Mouse (Mus musculus) limb, embryonic 12.5 days (tissue): ENCODE measurements around the gene Olfr1261. TPM values are rescaled to one million over a fixed set of nuclear protein-coding genes. Genes with fewer than 3 reads are reported as not detected.

Experiments
- ATAC-seq: fragments of 200-750 bp; cut with Nextera tagmentation; 2 replicates; pipeline ENCODE4 v1.8.0; 2017; ENCODE audit warnings: low read depth, moderate TSS enrichment; ENCODE audit not compliant: insufficient number of reproducible peaks, insufficient read depth, low FRiP score, low TSS enrichment
- H3K27ac ChIP-seq: fragments of 300-500 bp; sonication (generic); 2 replicates; pipeline ENCODE4 v1.5.1; 2016; ENCODE audit warnings: mild to moderate bottlenecking, moderate library complexity
- H3K27me3 ChIP-seq: fragments of 300-500 bp; sonication (generic); 2 replicates; pipeline ENCODE4 v1.6.1; 2016; ENCODE audit warnings: mild to moderate bottlenecking, moderate library complexity
- H3K36me3 ChIP-seq: fragments of 300-500 bp; sonication (generic); 2 replicates; pipeline ENCODE4 v1.6.1; 2016; ENCODE audit warnings: mild to moderate bottlenecking, moderate library complexity
- H3K4me1 ChIP-seq: fragments of 300-500 bp; sonication (generic); replicated peaks from 2 replicates; pipeline ENCODE4 v1.6.1; 2016
- H3K4me2 ChIP-seq: fragments of 300-500 bp; sonication (generic); 2 replicates; pipeline ENCODE4 v1.6.1; 2016; ENCODE audit warnings: mild to moderate bottlenecking, moderate library complexity
- H3K4me3 ChIP-seq: fragments of 300-500 bp; sonication (generic); replicated peaks from 2 replicates; pipeline ENCODE4 v1.5.1; 2016; ENCODE audit warnings: mild to moderate bottlenecking
- H3K9ac ChIP-seq: fragments of 300-500 bp; sonication (generic); replicated peaks from 2 replicates; pipeline ENCODE4 v1.6.1; 2016; ENCODE audit warnings: mild to moderate bottlenecking, moderate library complexity
- H3K9me3 ChIP-seq: fragments of 300-500 bp; sonication (generic); 2 replicates; pipeline ENCODE4 v1.6.1; 2016; ENCODE audit warnings: mild to moderate bottlenecking, moderate library complexity
- WGBS: fragments of 180-500 bp; shearing (Covaris S2); methylation state at CpG from one replicate; pipeline ENCODE4 v1.1.7; 2016; 5-methylcytosine and 5-hydroxymethylcytosine counted together
- polyA plus RNA-seq: library from polyadenylated mRNA; unstranded; fragments of >200 nt; fragmentation: Nextera tagmentation; extraction: Ambion mirVana; gene quantifications from 2 replicates; pipeline ENCODE4 v1.2.1, GENCODE M21; 2016

Olfr1261 gene
- polyA plus RNA-seq, result not detected in 2 replicates

DNA sequence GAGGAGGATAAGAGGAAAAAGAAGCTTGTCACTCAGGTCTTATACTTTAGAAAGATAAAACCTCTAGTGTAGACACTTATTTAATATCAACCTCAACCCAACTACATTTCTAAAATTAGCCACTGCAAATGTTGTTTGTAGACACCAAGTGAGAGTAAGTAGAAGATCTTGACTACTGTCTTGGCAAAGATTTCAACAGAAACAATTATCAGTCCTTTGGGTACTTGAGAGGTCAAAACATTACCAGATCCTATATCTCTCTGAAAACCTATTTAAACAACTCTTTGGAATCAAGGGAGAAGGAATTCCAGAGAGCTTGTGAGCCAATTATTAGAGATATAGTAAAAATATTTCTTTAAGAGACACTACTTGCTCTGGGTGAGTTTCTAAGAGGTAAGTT lies at the start of gene Olfr1261:
Gene Olfr1261, plus strand, starts transcription at position 301 of the 400 bp plus-strand sequence.
- no peaks in the 10 kb centered on the region for H3K27me3 ChIP-seq
- H3K9ac ChIP-seq, result no peak within 1 kb of the TSS
- no peak within 1 kb of the TSS for H3K4me2 ChIP-seq
- ATAC-seq, result no peak
- H3K36me3 ChIP-seq, result no peaks in the 10 kb centered on the region
- no peak within 1 kb of the TSS for H3K4me3 ChIP-seq
- H3K4me1 ChIP-seq, result no peaks in the 10 kb centered on the region
- H3K27ac ChIP-seq, result no peak within 1 kb of the TSS
- H3K9me3 ChIP-seq, result no peaks in the 10 kb centered on the region

GRCm38 (mm10) chr2:89948564-89948963 lies 42.5 kb upstream of the Olfr1261 start, which contains the start of gene Olfr1259:
Gene Olfr1259, minus strand, starts transcription at chr2:89948664.
- Histone ChIP-seq H3K9me3 (no peaks in the 10 kb centered on the region), H3K9ac (no peak within 1 kb of the TSS), H3K36me3 (no peaks in the 10 kb centered on the region), H3K27me3 (no peaks in the 10 kb centered on the region), H3K4me3 (no peak within 1 kb of the TSS), H3K4me2 (no peak within 1 kb of the TSS), H3K27ac (no peak within 1 kb of the TSS), H3K4me1 (no peaks in the 10 kb centered on the region)
- ATAC-seq, result no peak
- WGBS, result 82% methylated on average over 5 of the region's 5 CpGs

GRCm38 (mm10) chr2:89974184-89974583 lies 16.8 kb upstream of the Olfr1261 start, which contains the start of gene Olfr1260:
Gene Olfr1260, plus strand, starts transcription at chr2:89974340.
- Histone ChIP-seq H3K4me3 (no peak within 1 kb of the TSS), H3K36me3 (no peaks in the 10 kb centered on the region), H3K9ac (no peak within 1 kb of the TSS), H3K9me3 (no peaks in the 10 kb centered on the region), H3K4me2 (no peak within 1 kb of the TSS), H3K27me3 (no peaks in the 10 kb centered on the region), H3K27ac (no peak within 1 kb of the TSS), H3K4me1 (no peaks in the 10 kb centered on the region)
- WGBS, result 61% methylated on average over 2 of the region's 2 CpGs
- ATAC-seq, result no peak

- no peak overlapping the region for H3K9ac ChIP-seq
- H3K36me3 ChIP-seq, result no peaks in the 10 kb centered on the region
These were observed 13.3 kb upstream of the Olfr1261 start for GRCm38 (mm10) chr2:89977709-89978108.

DNA sequence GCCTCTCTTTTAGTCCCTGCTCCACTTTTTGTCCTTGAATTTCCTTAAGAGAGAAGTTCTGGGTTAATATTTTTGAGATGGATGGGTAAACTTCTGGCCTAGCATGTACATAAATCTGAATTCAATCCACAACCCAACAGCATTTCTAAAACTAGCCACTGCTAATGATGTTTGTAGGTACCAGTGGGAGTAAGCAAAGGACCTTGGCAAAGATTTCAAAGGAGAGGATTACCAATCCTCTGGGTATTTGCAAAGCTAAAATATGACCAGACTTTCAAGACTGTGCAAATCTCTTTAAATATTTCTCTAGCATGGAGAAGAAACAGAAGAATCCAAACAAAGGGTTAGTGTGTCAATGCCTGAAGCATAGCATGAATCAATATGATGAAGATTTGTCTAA lies 8.8 kb downstream of the Olfr1261 start, which contains the start of gene Olfr1262:
Gene Olfr1262, plus strand, starts transcription at position 301 of the 400 bp plus-strand sequence.
- Histone ChIP-seq H3K4me2 (no peak within 1 kb of the TSS), H3K36me3 (no peaks in the 10 kb centered on the region), H3K4me1 (no peaks in the 10 kb centered on the region), H3K27me3 (no peaks in the 10 kb centered on the region), H3K9ac (no peak within 1 kb of the TSS), H3K4me3 (no peak within 1 kb of the TSS), H3K9me3 (no peaks in the 10 kb centered on the region), H3K27ac (no peak within 1 kb of the TSS)
- ATAC-seq, result no peak

More at GRCm38 (mm10) chr2:89977709-89978108, 13.3 kb upstream of the Olfr1261 start:
- H3K4me2 ChIP-seq, result no peak overlapping the region
- no peaks in the 10 kb centered on the region for H3K4me1 ChIP-seq
- no peak overlapping the region for H3K4me3 ChIP-seq
- no peak overlapping the region for H3K27ac ChIP-seq
- no peaks in the 10 kb centered on the region for H3K27me3 ChIP-seq
- ATAC-seq, result no peak
- H3K9me3 ChIP-seq, result no peaks in the 10 kb centered on the region
- 90% methylated on average over 2 of the region's 2 CpGs for WGBS

DNA sequence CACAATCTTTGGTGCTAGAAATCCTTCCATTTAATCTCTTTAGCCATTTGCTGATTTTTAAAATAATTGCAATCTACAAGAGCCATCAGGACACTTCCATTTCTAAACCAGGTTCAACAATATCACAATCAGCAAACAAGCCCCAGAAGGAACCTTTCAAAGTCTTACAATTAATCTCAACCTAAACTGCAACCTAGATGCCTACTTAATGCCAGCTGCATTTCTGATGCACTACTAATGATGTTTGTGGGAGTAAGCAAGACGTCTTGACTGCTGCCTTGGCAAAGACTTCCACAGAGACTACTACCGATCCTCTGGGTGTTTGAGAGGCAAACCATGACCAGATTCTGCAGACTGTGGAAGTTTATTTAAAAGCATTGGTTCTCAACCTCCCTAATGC lies 20.8 kb downstream of the Olfr1261 start, which contains the start of gene Olfr1263:
Gene Olfr1263, plus strand, starts transcription at position 301 of the 400 bp plus-strand sequence.
- ATAC-seq, result no peak
- Histone ChIP-seq H3K36me3 (no peaks in the 10 kb centered on the region), H3K4me1 (no peaks in the 10 kb centered on the region), H3K9ac (no peak within 1 kb of the TSS), H3K9me3 (no peaks in the 10 kb centered on the region), H3K27ac (no peak within 1 kb of the TSS), H3K4me2 (no peak within 1 kb of the TSS), H3K4me3 (no peak within 1 kb of the TSS), H3K27me3 (no peaks in the 10 kb centered on the region)
- 89% methylated on average over 2 of the region's 2 CpGs for WGBS

DNA sequence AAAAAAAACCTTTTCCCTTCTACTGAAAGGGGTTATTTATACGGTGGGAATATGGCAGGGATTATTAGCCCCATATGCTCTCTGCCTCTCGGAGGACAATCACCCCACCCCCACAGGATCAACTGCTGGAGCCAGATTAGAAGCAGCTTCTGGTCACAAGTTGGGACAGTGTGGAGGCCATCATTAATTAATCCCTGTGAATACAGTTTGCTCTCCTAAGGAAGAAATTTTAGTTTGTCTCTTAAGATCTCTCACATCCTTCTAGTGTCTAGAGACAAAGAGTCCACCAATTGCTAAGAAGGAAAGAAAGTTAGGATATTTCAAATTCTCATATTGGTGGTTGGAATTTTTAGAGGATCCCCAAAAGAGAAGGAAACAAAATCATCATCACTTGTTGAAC lies 34.5 kb downstream of the Olfr1261 start, which contains the start of gene Olfr1264:
Gene Olfr1264, minus strand, starts transcription at position 101 of the 400 bp plus-strand sequence.
- Histone ChIP-seq H3K4me3 (no peak within 1 kb of the TSS), H3K4me2 (no peak within 1 kb of the TSS), H3K36me3 (no peaks in the 10 kb centered on the region), H3K9ac (no peak within 1 kb of the TSS), H3K27me3 (no peaks in the 10 kb centered on the region), H3K27ac (no peak within 1 kb of the TSS), H3K9me3 (no peaks in the 10 kb centered on the region), H3K4me1 (no peaks in the 10 kb centered on the region)
- whole genome bisulfite sequencing, result 16% methylated on average over 2 of the region's 2 CpGs
- no peak for ATAC-seq

DNA sequence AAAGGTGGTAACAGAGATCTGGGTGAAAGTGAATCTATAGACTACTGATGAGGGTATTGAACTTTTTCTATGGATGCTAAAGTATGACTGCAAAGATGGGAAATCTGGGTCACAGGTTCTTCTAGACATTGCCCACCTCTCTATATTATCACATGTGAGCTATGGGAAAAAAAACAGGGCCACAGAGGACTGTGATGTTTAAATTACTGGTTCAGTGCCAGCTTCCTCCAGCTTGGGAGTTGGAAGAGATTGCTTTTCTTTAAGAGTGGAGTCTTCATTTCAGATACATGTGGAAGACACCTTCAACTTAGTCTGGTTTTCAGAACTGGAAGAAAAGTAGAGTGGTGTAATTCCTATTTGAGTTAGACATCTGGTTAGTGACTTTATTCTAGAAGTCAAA lies 44.0 kb downstream of the Olfr1261 start, which contains the start of gene Olfr1265:
Gene Olfr1265, plus strand, starts transcription at position 301 of the 400 bp plus-strand sequence.
- no peak within 1 kb of the TSS for H3K9ac ChIP-seq
- ATAC-seq, result no peak
- no peak within 1 kb of the TSS for H3K27ac ChIP-seq

More for the DNA sequence above, 44.0 kb downstream of the Olfr1261 start, which contains the start of gene Olfr1265:
- Histone ChIP-seq H3K36me3 (no peaks in the 10 kb centered on the region), H3K4me2 (no peak within 1 kb of the TSS), H3K27me3 (no peaks in the 10 kb centered on the region), H3K4me3 (no peak within 1 kb of the TSS), H3K9me3 (no peaks in the 10 kb centered on the region), H3K4me1 (no peaks in the 10 kb centered on the region)

Other genes with a start within 250 kb of the Olfr1261 start
- gene Olfr1253, start 234.1 kb upstream of the Olfr1261 start, polyA plus RNA-seq, result not detected in 2 replicates
- gene Olfr1254, start 197.6 kb upstream of the Olfr1261 start, polyA plus RNA-seq, result not detected in 2 replicates
- gene Olfr1255, start 179.2 kb upstream of the Olfr1261 start, polyA plus RNA-seq, result not detected in 2 replicates
- gene Olfr1256, start 149.7 kb upstream of the Olfr1261 start, polyA plus RNA-seq, result not detected in 2 replicates
- gene Olfr48, start 143.0 kb upstream of the Olfr1261 start, polyA plus RNA-seq, result not detected in 2 replicates
- gene Olfr1257, start 112.8 kb upstream of the Olfr1261 start, polyA plus RNA-seq, result not detected in 2 replicates
- not detected in 2 replicates for gene Olfr1258, start 63.9 kb upstream of the Olfr1261 start, polyA plus RNA-seq
- not detected in 2 replicates for gene Olfr1259, start 42.6 kb upstream of the Olfr1261 start, polyA plus RNA-seq
- not detected in 2 replicates for gene Olfr1260, start 16.9 kb upstream of the Olfr1261 start, polyA plus RNA-seq
- not detected in 2 replicates for gene Olfr1262, start 8.9 kb downstream of the Olfr1261 start, polyA plus RNA-seq
- gene Olfr1263, start 20.9 kb downstream of the Olfr1261 start, polyA plus RNA-seq, result not detected in 2 replicates
- gene Olfr1264, start 34.4 kb downstream of the Olfr1261 start, polyA plus RNA-seq, result not detected in 2 replicates
- gene Olfr1265, start 44.1 kb downstream of the Olfr1261 start, polyA plus RNA-seq, result not detected in 2 replicates
- not detected in 2 replicates for gene Olfr140, start 72.4 kb downstream of the Olfr1261 start, polyA plus RNA-seq
- not detected in 2 replicates for gene Olfr1269, start 130.2 kb downstream of the Olfr1261 start, polyA plus RNA-seq
- gene Olfr32, start 151.1 kb downstream of the Olfr1261 start, polyA plus RNA-seq, result not detected in 2 replicates
- gene Olfr1270, start 161.9 kb downstream of the Olfr1261 start, polyA plus RNA-seq, result not detected in 2 replicates
- not detected in 2 replicates for gene Olfr1506, start 233.3 kb downstream of the Olfr1261 start, polyA plus RNA-seq